Mouse (Mus musculus): ENCODE measurements at regions not wholly inside any gene's neighbourhood (a gene's known extent, or its start where the extent isn't known, plus 50 kb on each side); places are given as distances from the start of the nearest gene placed in this dataset.

DNA sequence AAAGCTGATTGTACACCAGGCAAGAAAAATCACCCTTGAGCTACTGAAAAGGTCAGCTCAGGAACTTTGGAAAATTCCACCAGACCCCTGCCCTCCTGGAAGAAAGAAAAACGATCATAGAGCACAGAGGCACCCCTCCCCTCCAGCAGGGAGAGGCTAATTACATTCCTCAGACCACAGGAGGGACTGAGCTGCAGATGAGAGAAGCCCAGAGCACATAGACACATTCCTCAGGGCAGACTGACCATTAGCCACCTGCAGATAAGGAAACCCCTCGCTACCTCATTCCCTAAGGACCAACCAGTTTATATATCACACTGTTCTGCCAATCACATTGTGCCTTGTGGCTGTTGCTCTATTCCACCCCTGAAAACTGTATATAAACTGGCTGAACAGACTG, 230.3 kb downstream of the Parp8 start:
- DNase-seq (ENCODE audit: low spot score in 2 of 2) = no peak

DNA sequence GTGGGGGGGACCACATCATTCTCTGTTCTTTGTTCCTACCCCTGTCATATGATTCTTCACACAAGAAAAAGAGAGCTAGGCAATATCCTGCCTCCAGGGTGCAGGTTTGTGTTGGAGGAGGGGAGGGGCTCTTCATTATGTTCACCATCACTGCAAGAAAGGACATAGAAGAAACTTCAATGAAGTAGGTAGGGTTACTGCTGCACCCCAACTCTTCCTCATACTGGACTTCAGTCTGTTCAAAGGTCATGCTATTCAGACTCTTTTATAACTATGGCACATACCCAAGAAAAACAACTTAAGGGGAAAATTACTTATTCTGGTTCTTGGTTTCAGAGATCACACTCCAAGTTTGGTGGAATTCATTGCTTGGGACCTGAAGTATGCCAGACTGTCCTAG, 243.7 kb downstream of the Parp8 start:
- no peak for DNase-seq (ENCODE audit: low spot score in 2 of 2)

DNA sequence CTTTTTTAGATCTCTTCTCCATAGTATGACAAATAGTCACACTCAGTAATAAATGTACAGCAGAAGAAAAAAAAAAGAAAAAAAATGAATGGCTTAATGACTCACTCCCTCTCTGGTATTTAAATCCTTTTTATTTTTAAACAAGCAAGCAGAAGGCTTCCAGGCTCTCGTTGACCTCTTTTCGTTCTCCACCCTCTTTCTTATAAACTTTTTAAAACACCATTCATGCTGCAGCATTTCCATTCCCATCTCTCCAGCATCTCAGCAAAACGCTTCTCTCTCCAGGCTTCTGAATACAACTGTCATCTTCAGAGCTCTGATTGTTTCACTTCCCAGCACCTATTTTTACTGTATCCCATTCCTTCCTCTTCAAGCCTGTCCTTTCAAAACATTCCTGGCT, 259.8 kb downstream of the Parp8 start:
- DNase-seq (ENCODE audit: low spot score in 2 of 2) = no peak

GRCm38 (mm10) chr13:116759912-116760311, 265.4 kb downstream of the Parp8 start:
- no peak for DNase-seq (ENCODE audit: low spot score in 2 of 2)

GRCm38 (mm10) chr13:116740825-116741224, 284.5 kb downstream of the Parp8 start:
- DNase-seq (ENCODE audit: low spot score in 2 of 2) = no peak

GRCm38 (mm10) chr13:116723361-116724153, 301.8 kb downstream of the Parp8 start:
- no peak for DNase-seq (ENCODE audit: low spot score in 2 of 2)

GRCm38 (mm10) chr13:116714809-116715208, 310.5 kb downstream of the Parp8 start:
- peak; percentile 43 to 61 for DNase-seq (ENCODE audit: low spot score in 2 of 2)

- DNase-seq (ENCODE audit: low spot score in 2 of 2) = peak; percentile 48 to 57
Measured at GRCm38 (mm10) chr13:116711866-116712593, 313.3 kb downstream of the Parp8 start.

DNA sequence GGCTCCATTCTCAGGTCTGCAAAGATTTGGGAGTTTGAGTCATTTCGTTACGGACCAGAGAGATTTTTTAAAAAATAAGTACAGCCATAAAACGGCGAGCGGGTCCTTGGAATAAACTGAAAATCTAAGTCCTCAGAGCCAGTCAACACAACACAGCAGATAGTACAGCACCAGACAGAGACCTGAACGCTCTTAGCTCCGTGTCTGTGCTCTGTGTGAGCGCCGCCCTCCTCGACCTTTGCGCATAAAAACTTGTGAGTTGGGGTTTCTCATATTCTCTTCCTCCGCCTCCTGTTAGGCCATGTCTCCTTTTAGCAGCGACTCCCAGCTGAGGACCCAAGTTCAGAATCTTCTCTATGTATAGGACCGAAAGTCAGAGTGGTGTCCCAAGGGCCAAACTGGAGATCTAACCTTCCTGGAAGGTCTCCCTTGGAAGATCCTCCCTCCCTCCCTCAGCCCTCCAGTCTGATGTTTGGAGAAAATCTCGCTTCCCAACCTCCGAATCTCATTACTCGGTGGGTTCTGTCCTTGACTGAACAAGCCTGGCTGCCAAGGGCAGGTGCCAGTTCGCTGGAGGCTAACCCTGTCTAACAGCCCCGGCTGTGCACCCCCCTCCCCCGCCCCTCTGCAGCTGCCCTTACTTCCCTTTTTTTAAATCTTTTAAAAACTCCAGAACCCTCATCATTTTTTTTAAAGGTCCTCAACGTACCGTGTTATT, 314.0 kb downstream of the Parp8 start:
- DNase-seq (ENCODE audit: low spot score in 2 of 2) = no peak

- no peak for DNase-seq (ENCODE audit: low spot score in 2 of 2)
Measured at GRCm38 (mm10) chr13:116709671-116710070, 315.7 kb downstream of the Parp8 start.

- no peak for DNase-seq (ENCODE audit: low spot score in 2 of 2)
Measured at GRCm38 (mm10) chr13:116708846-116709245, 316.5 kb downstream of the Parp8 start.

DNA sequence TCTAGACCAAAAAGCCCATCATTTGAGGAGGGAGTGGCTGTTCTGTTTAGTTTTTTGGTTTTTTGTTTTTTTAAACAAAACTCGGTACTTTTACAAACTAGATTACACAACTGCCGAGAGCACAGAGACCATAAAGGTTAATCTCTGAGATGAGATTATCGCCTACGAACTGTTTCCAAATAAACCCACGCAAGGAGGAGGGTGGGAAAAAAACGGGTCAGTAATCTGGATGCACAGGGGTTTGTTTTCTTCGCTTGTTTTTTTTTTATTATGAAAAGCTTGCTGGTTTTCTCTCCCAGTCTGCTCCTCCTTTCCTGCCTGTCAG, 316.9 kb downstream of the Parp8 start:
- no peak for DNase-seq (ENCODE audit: low spot score in 2 of 2)

- no peak for DNase-seq (ENCODE audit: low spot score in 2 of 2)
Measured at GRCm38 (mm10) chr13:116707621-116708455, 317.5 kb downstream of the Parp8 start.

DNA sequence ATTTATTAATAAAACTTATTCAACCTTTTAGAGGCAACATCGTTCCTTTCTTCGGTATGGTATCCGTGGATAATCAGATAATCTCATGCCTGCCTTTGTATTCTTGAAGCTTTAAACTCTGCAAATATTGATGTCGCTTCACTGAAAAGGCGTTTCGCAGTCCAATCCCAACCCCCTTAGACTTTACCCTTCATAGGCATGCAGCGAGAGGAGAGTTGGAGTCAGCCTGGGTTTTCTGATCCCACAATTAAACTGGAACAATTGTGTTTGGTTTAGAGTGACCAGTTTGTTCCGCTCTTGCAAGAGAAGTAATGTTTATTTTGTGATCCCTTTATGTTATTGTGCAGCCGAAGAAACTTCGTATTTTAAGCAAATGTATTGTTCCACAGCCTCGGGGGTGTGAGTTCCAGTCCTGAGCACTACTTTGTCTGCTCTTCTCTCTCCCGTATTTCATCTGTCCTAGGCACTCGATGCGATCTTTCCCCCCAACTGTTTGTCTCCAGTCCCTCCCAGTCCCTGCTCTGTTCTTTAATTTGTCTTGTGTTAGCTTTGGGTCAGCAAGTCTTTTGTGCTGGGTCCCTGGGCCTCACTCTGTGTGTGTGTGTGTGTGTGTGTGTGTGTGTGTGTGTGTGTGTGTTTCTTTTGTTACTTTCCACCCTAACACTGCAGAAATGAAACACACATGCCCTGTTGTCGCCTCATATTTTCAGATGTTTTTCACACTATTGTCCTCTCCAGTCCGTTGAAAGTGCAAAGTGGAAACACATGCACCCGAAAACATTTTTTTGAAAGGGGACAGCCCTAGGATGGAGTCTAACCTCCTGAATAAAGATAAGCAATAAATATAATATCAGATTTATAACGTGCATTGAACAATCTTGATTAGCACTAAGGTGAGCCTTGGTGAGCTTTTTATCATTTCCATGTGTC, 318.7 kb downstream of the Parp8 start:
- no peak for DNase-seq (ENCODE audit: low spot score in 2 of 2)

- no peak for DNase-seq (ENCODE audit: low spot score in 2 of 2)
Measured at GRCm38 (mm10) chr13:116705611-116706386, 319.5 kb downstream of the Parp8 start.

DNA sequence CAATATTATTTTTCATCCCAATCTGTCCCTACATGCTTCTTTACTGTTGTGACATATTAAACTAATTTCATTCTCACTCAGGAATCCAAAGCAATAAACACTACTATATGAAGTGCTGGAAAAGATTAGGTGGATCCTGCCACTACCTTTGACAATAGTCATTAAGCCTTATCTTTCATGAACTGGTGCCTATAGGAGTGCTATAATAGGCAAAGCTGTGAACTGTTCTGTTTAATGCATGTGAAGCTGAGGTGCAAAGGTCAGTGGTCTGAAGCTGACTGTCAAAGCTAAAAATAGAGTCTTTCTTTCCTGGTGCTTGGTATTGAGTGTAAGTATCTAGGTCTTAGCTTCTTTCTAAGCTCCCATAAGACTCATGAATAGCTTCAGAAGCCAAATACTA, 336.6 kb downstream of the Parp8 start:
- no peak for DNase-seq (ENCODE audit: low spot score in 2 of 2)

Data from adrenal gland, adult 18-20 months (tissue).